Mouse (Mus musculus): Measurements from ENCODE around the gene Myrfl. TPM values are rescaled to one million over a fixed set of nuclear protein-coding genes. Genes with fewer than 3 reads are reported as not detected.

The Myrfl gene
- polyA plus RNA-seq, 1 experiment from 2014 or later, result not detected

DNA sequence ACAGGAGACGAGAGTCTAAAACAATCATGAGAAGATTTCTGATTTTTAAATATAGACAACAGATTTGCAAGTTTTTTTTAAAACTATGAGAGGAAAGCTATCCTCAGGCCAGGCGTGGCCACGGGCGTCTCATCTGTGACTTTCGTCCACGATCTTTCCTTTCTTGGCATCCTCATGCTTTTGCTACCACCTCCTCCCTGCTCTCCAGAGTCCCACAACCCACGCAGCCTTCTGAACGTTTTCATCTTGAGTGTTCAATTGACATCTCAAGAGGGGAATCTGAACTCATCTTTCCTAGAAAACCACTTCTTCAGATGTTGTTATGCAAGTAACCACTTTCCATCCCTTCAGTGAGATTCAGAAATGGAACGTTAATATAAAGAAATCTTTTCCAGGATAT lies 83.6 kb downstream of the Myrfl start:
- no peak overlapping the region for H3K4me3 ChIP-seq (replicated peaks)
- no peaks in the 10 kb centered on the region for H3K36me3 ChIP-seq (replicated peaks)
- no peak overlapping the region for H3K27ac ChIP-seq (replicated peaks)
- H3K4me2 ChIP-seq, result no peak overlapping the region
- no peak overlapping the region for H3K9ac ChIP-seq
- no peaks in the 10 kb centered on the region for H3K9me3 ChIP-seq (replicated peaks)
- H3K4me1 ChIP-seq (replicated peaks), result no peaks in the 10 kb centered on the region
- no peak for ATAC-seq (ENCODE audit: insufficient read depth)
- no peaks in the 10 kb centered on the region for H3K27me3 ChIP-seq
- WGBS (ENCODE audit: insufficient replicate concordance), result 62% methylated on average over 9 of the region's 9 CpGs

DNA sequence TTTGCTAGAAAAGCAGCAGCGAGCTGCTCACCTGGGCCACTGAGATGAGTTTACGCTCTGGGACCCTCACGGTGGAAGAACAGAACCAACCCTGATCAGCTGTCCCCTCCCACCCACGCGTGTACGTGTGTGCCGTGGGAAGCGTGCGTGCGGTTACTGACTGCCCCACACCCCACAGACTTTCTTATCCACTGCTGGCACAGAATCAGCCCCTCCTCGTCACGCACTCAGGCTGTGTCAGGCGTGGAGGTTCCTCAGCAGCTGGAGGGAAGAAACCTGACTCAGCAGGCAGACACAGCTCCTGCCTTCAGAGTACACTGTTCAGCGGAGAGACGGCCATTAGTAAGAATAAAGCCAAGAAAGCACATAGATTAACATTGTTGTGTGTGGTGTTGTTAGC lies 86.0 kb downstream of the Myrfl start:
- no peak overlapping the region for H3K4me2 ChIP-seq
- no peak overlapping the region for H3K4me3 ChIP-seq (replicated peaks)
- no peaks in the 10 kb centered on the region for H3K4me1 ChIP-seq (replicated peaks)
- WGBS (ENCODE audit: insufficient replicate concordance), result 72% methylated on average over 15 of the region's 15 CpGs
- no peak for ATAC-seq (ENCODE audit: insufficient read depth)
- H3K9me3 ChIP-seq (replicated peaks), result no peaks in the 10 kb centered on the region
- H3K36me3 ChIP-seq (replicated peaks), result no peaks in the 10 kb centered on the region
- H3K9ac ChIP-seq, result no peak overlapping the region
- H3K27me3 ChIP-seq, result no peaks in the 10 kb centered on the region
- H3K27ac ChIP-seq (replicated peaks), result no peak overlapping the region

DNA sequence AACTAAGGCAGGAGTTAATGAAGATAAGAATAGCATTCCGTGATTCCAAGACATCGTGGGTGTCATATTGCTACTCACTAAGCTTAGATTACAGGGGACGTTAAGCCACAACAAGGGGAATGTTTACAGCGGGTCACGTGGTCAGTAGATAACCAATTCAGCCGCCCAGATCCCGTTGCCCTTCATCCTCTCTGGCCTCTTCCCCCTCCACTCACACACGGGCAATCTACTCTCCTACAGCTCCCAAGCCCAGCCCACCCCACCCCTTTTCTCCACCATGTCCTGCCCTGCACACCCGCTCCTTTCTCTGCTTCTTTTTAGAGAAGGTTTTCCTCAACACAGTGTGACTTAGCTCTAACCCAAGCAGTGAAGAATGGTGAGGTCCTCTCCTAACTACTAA lies 87.3 kb downstream of the Myrfl start:
- no peak overlapping the region for H3K27ac ChIP-seq (replicated peaks)
- WGBS (ENCODE audit: insufficient replicate concordance), result 50% methylated on average over 9 of the region's 9 CpGs
- H3K4me2 ChIP-seq, result no peak overlapping the region
- H3K9ac ChIP-seq, result no peak overlapping the region
- no peaks in the 10 kb centered on the region for H3K4me1 ChIP-seq (replicated peaks)
- no peak overlapping the region for H3K4me3 ChIP-seq (replicated peaks)
- no peak for ATAC-seq (ENCODE audit: insufficient read depth)
- H3K27me3 ChIP-seq, result no peaks in the 10 kb centered on the region
- H3K36me3 ChIP-seq (replicated peaks), result no peaks in the 10 kb centered on the region
- H3K9me3 ChIP-seq (replicated peaks), result no peaks in the 10 kb centered on the region

DNA sequence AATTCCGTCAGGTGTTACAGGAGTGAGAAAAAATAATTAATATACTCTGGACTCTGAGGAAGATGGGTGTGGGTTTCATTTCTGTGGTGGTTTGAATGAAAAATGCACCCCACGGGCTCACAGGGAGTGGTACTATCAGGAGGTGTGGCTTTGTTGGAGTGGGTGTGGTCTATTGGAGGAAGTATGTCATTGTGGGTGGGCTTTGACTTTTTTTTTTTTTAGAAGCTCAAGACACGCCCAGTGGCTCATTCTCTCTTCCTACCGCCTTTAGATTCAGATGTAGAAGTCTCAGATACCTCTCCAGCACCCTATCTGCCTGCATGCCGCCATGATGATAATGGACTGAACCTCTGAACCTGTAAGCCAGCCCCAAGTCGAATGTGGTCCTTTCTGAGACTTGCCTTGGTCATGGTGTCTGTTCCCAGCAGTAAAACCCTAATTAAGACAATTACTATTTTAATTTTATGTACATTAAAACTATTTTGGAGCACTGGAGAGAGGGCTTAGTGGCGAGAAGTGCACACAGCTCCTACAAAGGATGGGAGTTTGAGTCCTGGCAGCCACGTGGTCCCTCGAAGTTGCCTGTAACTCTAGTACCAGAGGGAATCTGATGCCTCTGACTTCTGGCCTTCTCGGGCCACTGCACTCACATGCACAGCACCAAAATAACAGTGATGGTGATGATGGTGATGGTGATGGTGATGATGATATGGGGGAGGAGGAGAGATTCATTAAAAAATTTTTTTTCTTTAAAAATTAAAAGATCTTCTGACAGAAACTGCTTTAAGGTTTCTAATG lies 88.0 kb downstream of the Myrfl start:
- WGBS (ENCODE audit: insufficient replicate concordance), result 69% methylated on average over 10 of the region's 10 CpGs
- H3K4me3 ChIP-seq (replicated peaks), result no peak overlapping the region
- no peaks in the 10 kb centered on the region for H3K4me1 ChIP-seq (replicated peaks)
- no peaks in the 10 kb centered on the region for H3K36me3 ChIP-seq (replicated peaks)
- ATAC-seq (ENCODE audit: insufficient read depth), result no peak
- no peaks in the 10 kb centered on the region for H3K9me3 ChIP-seq (replicated peaks)
- no peak overlapping the region for H3K9ac ChIP-seq
- H3K27me3 ChIP-seq, result no peaks in the 10 kb centered on the region
- no peak overlapping the region for H3K4me2 ChIP-seq
- no peak overlapping the region for H3K27ac ChIP-seq (replicated peaks)

DNA sequence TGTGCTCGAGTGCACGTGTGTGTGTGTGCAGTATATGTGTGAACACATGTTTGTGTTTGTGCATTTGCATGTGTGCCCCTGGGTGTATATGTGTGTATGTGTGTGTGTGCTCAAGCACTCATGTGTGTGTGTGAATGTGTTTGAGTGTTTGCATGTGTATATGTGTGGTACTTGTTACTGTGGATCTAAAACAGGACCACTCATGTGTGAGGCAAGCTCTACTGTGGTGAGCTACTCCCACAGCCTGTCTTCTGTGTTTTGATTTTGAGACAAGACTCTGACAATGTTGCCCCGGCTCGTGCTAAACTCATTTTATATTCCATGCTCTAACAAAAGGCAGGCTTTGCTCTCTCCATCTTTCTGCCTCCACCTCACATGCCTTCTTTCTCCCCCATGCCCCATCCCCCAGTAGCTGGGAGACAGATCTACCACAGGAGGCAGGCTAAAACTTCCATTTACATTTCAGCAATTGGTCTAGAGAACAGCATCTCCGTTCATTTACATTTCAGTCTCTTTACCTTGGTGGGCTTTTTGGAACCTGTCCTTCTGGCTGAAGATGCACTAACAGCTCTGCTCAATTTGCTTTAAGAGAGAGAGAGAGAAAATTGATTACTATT lies 94.4 kb downstream of the Myrfl start:
- no peaks in the 10 kb centered on the region for H3K9me3 ChIP-seq (replicated peaks)
- ATAC-seq (ENCODE audit: insufficient read depth), result no peak
- no peak overlapping the region for H3K27ac ChIP-seq (replicated peaks)
- H3K4me3 ChIP-seq (replicated peaks), result no peak overlapping the region
- no peaks in the 10 kb centered on the region for H3K4me1 ChIP-seq (replicated peaks)
- H3K36me3 ChIP-seq (replicated peaks), result no peaks in the 10 kb centered on the region
- H3K4me2 ChIP-seq, result no peak overlapping the region
- WGBS (ENCODE audit: insufficient replicate concordance), result 39% methylated on average over 5 of the region's 5 CpGs
- H3K27me3 ChIP-seq, result no peaks in the 10 kb centered on the region
- no peak overlapping the region for H3K9ac ChIP-seq

DNA sequence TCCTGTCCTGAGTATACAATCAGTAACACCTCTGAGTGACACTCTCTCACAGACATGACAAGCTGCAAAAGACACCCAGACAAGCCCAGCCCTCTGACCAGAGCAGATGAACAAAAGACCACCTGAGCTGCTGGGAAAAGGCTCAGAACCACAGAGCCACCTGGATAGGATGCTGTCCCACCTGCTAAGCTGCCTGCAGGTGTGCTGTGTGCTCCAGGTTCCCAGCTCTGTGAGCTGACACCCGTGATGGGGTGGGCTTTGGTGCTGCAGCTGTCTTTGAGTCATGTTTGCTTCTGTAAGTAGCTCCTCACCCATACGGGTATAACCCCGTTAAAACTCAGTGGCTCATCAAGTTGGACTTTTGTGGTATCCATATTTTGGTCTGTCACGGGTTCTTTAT lies 95.4 kb downstream of the Myrfl start:
- WGBS (ENCODE audit: insufficient replicate concordance), result 50% methylated on average over 4 of the region's 4 CpGs
- ATAC-seq (ENCODE audit: insufficient read depth), result no peak

DNA sequence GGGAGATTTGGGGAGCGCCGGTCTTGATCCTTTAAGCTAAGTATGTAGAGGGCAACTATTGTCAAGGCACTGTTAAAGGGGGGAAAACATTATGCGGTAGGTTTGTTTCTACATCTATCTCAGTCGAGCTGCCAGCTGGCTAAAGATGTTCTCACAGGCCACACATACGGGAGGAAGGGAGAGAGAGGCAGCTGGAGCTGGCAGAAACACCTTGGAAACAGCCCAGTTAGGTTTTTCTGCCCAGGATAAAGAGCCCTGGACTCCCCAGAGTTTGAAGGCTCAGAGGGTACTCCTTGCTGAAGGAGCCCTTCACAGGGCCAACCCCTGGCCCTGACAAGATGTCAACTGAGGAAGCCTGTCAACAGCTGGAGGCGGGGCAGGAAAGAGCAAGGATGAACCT lies 100.7 kb downstream of the Myrfl start:
- no peak overlapping the region for H3K27ac ChIP-seq (replicated peaks)
- no peaks in the 10 kb centered on the region for H3K9me3 ChIP-seq (replicated peaks)
- H3K4me3 ChIP-seq (replicated peaks), result no peak overlapping the region
- no peaks in the 10 kb centered on the region for H3K36me3 ChIP-seq (replicated peaks)
- no peaks in the 10 kb centered on the region for H3K27me3 ChIP-seq
- no peaks in the 10 kb centered on the region for H3K4me1 ChIP-seq (replicated peaks)
- WGBS (ENCODE audit: insufficient replicate concordance), result 50% methylated on average over 6 of the region's 6 CpGs
- H3K9ac ChIP-seq, result no peak overlapping the region
- ATAC-seq (ENCODE audit: insufficient read depth), result no peak
- no peak overlapping the region for H3K4me2 ChIP-seq

More for the DNA sequence above, 95.4 kb downstream of the Myrfl start:
- H3K27me3 ChIP-seq, result no peaks in the 10 kb centered on the region
- H3K27ac ChIP-seq (replicated peaks), result no peak overlapping the region
- H3K4me3 ChIP-seq (replicated peaks), result no peak overlapping the region
- H3K36me3 ChIP-seq (replicated peaks), result no peaks in the 10 kb centered on the region
- no peak overlapping the region for H3K9ac ChIP-seq
- H3K4me2 ChIP-seq, result no peak overlapping the region
- no peaks in the 10 kb centered on the region for H3K4me1 ChIP-seq (replicated peaks)
- H3K9me3 ChIP-seq (replicated peaks), result no peaks in the 10 kb centered on the region

DNA sequence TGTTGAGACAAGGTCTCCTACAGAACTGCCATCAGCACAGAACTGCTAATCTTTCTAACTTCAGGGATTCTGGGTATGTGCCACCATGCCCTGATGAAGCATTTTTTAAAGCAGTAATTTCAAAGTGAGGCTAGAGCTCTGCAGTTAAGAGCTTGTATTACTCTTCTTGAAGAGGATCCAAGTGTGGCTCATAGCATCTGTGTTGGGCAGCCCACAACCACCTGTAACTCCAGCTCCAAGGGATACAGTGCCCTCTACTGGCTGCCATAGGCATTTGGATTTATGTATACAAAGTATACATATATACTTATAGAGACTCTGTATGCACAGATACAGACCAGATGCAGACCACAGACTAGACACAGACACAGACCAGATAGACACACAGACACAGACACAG lies 107.6 kb downstream of the Myrfl start:
- H3K9ac ChIP-seq, result no peak overlapping the region
- ATAC-seq (ENCODE audit: insufficient read depth), result no peak
- H3K27ac ChIP-seq (replicated peaks), result no peak overlapping the region
- no peaks in the 10 kb centered on the region for H3K9me3 ChIP-seq (replicated peaks)
- no peak overlapping the region for H3K4me2 ChIP-seq
- H3K36me3 ChIP-seq (replicated peaks), result no peaks in the 10 kb centered on the region
- no peak overlapping the region for H3K4me3 ChIP-seq (replicated peaks)
- no peaks in the 10 kb centered on the region for H3K4me1 ChIP-seq (replicated peaks)
- no peaks in the 10 kb centered on the region for H3K27me3 ChIP-seq

DNA sequence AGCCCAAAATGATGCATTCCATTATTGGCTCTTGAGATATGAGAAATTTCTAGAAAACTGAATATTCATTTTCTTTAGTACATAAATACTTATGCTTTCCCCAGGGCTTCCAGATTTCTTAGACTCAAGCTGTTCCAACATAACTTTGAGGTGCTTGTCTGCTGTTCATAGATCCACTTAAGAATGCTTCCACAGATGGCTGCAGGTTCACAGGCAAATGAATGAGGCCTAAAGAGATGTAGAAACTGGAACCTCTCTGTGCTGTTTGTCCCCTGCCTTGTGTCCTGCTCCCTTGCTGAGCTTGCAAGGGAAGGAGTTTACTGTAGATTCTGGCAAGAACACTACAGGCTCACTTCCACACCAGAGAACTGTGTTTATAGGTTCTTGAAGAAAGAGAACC lies 108.3 kb downstream of the Myrfl start:
- H3K9ac ChIP-seq, result no peak overlapping the region
- H3K27ac ChIP-seq (replicated peaks), result no peak overlapping the region
- H3K9me3 ChIP-seq (replicated peaks), result no peaks in the 10 kb centered on the region
- H3K36me3 ChIP-seq (replicated peaks), result no peaks in the 10 kb centered on the region
- H3K4me2 ChIP-seq, result no peak overlapping the region
- ATAC-seq (ENCODE audit: insufficient read depth), result no peak
- H3K4me3 ChIP-seq (replicated peaks), result no peak overlapping the region
- H3K4me1 ChIP-seq (replicated peaks), result no peaks in the 10 kb centered on the region
- H3K27me3 ChIP-seq, result no peaks in the 10 kb centered on the region

DNA sequence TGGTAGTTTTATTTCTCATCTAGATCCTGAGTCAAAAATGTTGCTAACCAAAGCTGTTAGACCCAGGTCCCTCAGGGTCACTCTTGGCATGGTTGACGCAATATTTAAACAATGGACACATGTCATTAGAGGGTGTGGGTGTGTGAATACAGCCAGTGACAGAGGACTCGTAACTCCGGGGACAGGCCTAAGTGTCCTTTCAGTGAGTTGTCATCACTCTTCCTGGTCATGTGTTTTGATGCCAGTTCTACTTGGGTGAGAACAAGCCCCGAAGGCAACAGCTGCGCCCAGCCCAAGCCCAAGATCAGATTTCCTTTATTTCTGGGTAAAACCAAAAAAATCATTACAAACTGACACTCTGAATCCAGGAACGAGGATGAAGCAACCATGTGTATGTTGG lies 112.6 kb downstream of the Myrfl start:
- H3K36me3 ChIP-seq (replicated peaks), result no peaks in the 10 kb centered on the region
- no peaks in the 10 kb centered on the region for H3K4me1 ChIP-seq (replicated peaks)
- no peak overlapping the region for H3K9ac ChIP-seq
- 64% methylated on average over 6 of the region's 6 CpGs for WGBS (ENCODE audit: insufficient replicate concordance)
- no peak overlapping the region for H3K4me2 ChIP-seq
- no peaks in the 10 kb centered on the region for H3K27me3 ChIP-seq
- no peak overlapping the region for H3K4me3 ChIP-seq (replicated peaks)
- ATAC-seq (ENCODE audit: insufficient read depth), result no peak
- H3K9me3 ChIP-seq (replicated peaks), result no peaks in the 10 kb centered on the region
- H3K27ac ChIP-seq (replicated peaks), result no peak overlapping the region

DNA sequence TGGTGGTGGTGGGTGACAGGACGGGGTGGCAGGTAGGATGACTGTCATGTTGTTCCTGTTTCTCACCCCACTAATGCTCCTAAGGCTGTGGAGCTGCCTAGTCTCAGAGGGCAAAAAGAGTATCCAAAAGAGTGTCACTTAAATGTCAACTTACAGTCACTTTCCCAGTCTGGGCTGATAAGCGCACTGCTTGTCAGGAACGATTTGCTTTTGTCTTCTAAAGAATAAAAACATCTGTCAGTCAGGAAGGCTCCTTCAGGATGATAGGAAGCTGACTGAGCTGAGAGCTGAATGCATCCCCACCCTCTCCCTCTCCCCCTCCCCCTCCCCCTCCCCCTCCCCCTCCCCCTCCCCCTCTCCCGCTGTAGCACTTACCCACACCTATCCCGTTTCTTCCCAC lies 113.7 kb downstream of the Myrfl start:
- Histone ChIP-seq H3K4me1 (replicated peaks) (no peaks in the 10 kb centered on the region), H3K9ac (no peak overlapping the region), H3K27ac (replicated peaks) (no peak overlapping the region), H3K27me3 (no peaks in the 10 kb centered on the region), H3K9me3 (replicated peaks) (no peaks in the 10 kb centered on the region), H3K36me3 (replicated peaks) (no peaks in the 10 kb centered on the region), H3K4me3 (replicated peaks) (no peak overlapping the region), H3K4me2 (no peak overlapping the region)
- ATAC-seq (ENCODE audit: insufficient read depth), result no peak
- 41% methylated on average over 3 of the region's 5 CpGs for WGBS (ENCODE audit: insufficient replicate concordance)

DNA sequence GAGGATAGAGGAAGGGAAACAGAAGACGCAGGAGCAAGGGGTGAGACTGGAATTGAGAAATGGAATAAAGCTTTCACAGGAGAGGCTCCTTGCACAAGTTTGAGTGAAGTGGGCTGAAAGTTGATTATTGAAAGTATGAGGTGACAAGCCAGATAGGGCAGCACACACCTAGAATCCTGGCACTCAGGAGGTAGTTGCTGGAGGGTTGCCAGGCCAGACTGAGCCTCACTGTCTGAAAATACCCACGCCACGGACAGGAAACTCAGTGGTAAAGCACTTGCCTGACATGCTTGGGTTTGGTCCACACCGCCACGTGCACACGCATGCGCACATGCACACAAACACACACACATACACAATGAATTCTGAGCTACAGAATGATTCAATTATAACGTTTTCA lies 118.8 kb downstream of the Myrfl start:
- Histone ChIP-seq H3K9ac (no peak overlapping the region), H3K4me2 (no peak overlapping the region), H3K4me1 (replicated peaks) (no peaks in the 10 kb centered on the region), H3K27ac (replicated peaks) (no peak overlapping the region), H3K4me3 (replicated peaks) (no peak overlapping the region), H3K36me3 (replicated peaks) (no peaks in the 10 kb centered on the region), H3K27me3 (no peaks in the 10 kb centered on the region), H3K9me3 (replicated peaks) (no peaks in the 10 kb centered on the region)
- ATAC-seq (ENCODE audit: insufficient read depth), result no peak
- WGBS (ENCODE audit: insufficient replicate concordance), result 75% methylated on average over 8 of the region's 8 CpGs
